Mouse (Mus musculus) thymus, postnatal 25 days (tissue): ENCODE measurements around the gene Vmn1r10.

ENCODE experiments used
- DNase-seq: peaks from one replicate; pipeline ENCODE4 v3.0.0; 2022

The Vmn1r10 gene

DNA sequence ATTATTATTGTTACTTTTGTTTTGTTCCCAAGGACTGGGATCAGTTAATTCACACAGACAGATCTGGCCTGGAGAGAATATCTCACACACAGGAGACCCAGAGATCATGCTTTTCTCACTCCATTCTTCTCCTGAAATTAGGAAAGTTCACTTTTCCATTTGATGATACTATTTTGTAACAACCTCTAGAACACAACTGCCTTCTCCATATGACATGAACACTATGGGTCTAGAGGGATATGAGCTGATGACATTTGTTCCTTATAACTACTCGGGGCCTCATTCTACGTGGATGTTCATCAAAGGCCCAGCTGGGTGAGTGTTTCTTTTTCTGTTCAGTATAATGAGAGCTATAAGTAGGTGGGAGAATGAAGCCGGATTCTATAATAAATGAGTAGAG is at the start of gene Vmn1r10:
TSS of gene Vmn1r10 (plus strand) at position 301 of the 400 bp plus-strand sequence.
- DNase-seq = no peak

- DNase-seq = no peak
These were observed 45.5 kb upstream of the Vmn1r10 start for GRCm38 (mm10) chr6:57063730-57064129.

DNA sequence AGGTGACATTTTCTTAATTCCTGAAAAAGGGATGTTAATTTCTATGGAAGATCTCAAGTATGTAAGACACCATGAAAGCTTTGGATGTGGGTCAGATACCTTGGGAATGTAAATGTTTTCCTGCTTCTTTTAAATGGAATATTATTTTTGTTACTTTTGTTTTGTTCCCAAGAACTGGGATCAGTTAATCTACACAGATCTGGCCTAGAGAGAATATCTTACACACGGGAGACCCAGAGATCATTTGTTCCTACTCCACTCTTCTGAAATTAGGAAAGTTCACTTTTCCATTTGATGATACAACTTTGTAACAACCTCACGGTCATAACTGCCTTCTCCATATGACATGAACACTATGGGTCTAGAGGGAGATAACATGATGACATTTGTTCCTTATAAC is 42.8 kb upstream of the Vmn1r10 start, which contains the start of gene Vmn1r9:
TSS of gene Vmn1r9 (plus strand) at position 301 of the 400 bp plus-strand sequence.
- no peak for DNase-seq

GRCm38 (mm10) chr6:57106358-57106757 is 2.9 kb upstream of the Vmn1r10 start:
- no peak for DNase-seq

GRCm38 (mm10) chr6:57133155-57133554 is 23.9 kb downstream of the Vmn1r10 start, which contains the start of gene Vmn1r11:
Gene Vmn1r11, plus strand, starts transcription at chr6:57133455.
- no peak for DNase-seq

- DNase-seq = no peak
These were observed 47.4 kb downstream of the Vmn1r10 start, which contains the start of gene Vmn1r12 for GRCm38 (mm10) chr6:57156619-57157018. Gene Vmn1r12, plus strand, starts transcription at chr6:57156919.
